ENCODE assay signal across 15 mouse cellular contexts in the genomic region with DNA sequence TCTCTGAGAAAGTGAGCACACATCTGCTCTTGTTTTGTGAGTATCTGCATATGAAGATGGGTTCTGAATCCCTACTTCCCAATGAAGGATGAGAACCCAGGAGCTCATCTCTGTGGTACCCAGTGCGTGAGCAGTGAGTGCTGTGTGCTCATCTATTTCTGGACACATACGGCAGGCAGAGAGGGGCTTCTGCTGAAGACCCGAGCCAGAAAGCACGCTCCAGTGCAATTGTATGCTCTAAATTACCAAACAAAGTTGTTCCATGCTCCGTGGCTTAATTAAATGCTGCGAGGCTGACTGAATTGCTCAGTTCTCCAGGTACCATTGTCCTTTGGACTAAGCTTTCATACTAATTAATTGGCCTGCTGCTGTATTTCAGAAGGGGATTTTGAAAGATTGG.
DNase-seq lines count a peak whose midpoint lies in the region; ATAC-seq and TF ChIP-seq lines count a peak whose summit lies in the region.
"Had no signal": no experiment of that assay in that cellular context is flagged by ENCODE, and none has a peak within 500 bp of the region (broad histone marks: within the 10 kb centered on the region; RNA-seq: fewer than 3 reads in every experiment).

No protein-coding gene starts in this region.

- WGBS in forebrain, embryonic 14.5 days: under 1% methylated on average over 6 of the region's 6 CpGs
- 18% methylated on average over 6 of the region's 6 CpGs for WGBS in hindbrain, postnatal 0 days
- WGBS in neural tube, embryonic 13.5 days: 29% methylated on average over 6 of the region's 6 CpGs
- 69% methylated on average over 6 of the region's 6 CpGs for WGBS in kidney, embryonic 15.5 days

- no peak overlapping the region for H3K4me2 ChIP-seq in forebrain, embryonic 14.5 days (ENCODE audit: low read length)
- no peak overlapping the region for H3K4me2 ChIP-seq in hindbrain, postnatal 0 days (ENCODE audit: low read depth, low read length)
- no peak overlapping the region for H3K4me2 ChIP-seq in neural tube, embryonic 13.5 days
- H3K4me2 ChIP-seq in kidney, embryonic 15.5 days: no peak overlapping the region
- H3K4me2 ChIP-seq: limb, embryonic 13.5 days; liver, embryonic 15.5 days had no signal

- H3K27me3 ChIP-seq in forebrain, embryonic 14.5 days (replicated peaks; ENCODE audit: control insufficient read depth, insufficient read depth, low read length): no peaks in the 10 kb centered on the region
- no peaks in the 10 kb centered on the region for H3K27me3 ChIP-seq in hindbrain, postnatal 0 days (ENCODE audit: insufficient read depth, low read length)
- H3K27me3 ChIP-seq in neural tube, embryonic 13.5 days: no peaks in the 10 kb centered on the region
- H3K27me3 ChIP-seq in kidney, embryonic 15.5 days: no peaks in the 10 kb centered on the region
- H3K27me3 ChIP-seq: limb, embryonic 13.5 days; liver, embryonic 15.5 days had no signal

- H3K9ac ChIP-seq in forebrain, embryonic 14.5 days (ENCODE audit: low read length): no peak overlapping the region
- H3K9ac ChIP-seq in hindbrain, postnatal 0 days (replicated peaks; ENCODE audit: low read length): no peak overlapping the region
- H3K9ac ChIP-seq in neural tube, embryonic 13.5 days: no peak overlapping the region
- H3K9ac ChIP-seq in kidney, embryonic 15.5 days: no peak overlapping the region
- H3K9ac ChIP-seq: limb, embryonic 13.5 days; liver, embryonic 15.5 days had no signal

- H3K9me3 ChIP-seq in forebrain, embryonic 14.5 days (replicated peaks; ENCODE audit: control insufficient read depth, low read length): no peaks in the 10 kb centered on the region
- H3K9me3 ChIP-seq in hindbrain, postnatal 0 days (ENCODE audit: low read length): no peaks in the 10 kb centered on the region
- H3K9me3 ChIP-seq in neural tube, embryonic 13.5 days: no peaks in the 10 kb centered on the region
- H3K9me3 ChIP-seq in kidney, embryonic 15.5 days (replicated peaks): no peaks in the 10 kb centered on the region
- H3K9me3 ChIP-seq: limb, embryonic 13.5 days; liver, embryonic 15.5 days had no signal

- H3K27ac ChIP-seq in forebrain, embryonic 14.5 days (ENCODE audit: low read depth, low read length): peak overlapping the region; percentile 70
- H3K27ac ChIP-seq in hindbrain, postnatal 0 days: peak overlapping the region; percentile 61
- 0 out of 2 replicates have a peak overlapping the region, but pooled peaks have one; percentile 46 for H3K27ac ChIP-seq in neural tube, embryonic 13.5 days (replicated peaks)
- no peak overlapping the region for H3K27ac ChIP-seq in kidney, embryonic 15.5 days
- H3K27ac ChIP-seq: kidney, postnatal 0 days; limb, embryonic 13.5 days; liver, embryonic 15.5 days had no signal

- TF ChIP-seq CTCF in hindbrain, postnatal 0 days (IDR thresholded peaks at IDR 0.05; ENCODE audit: low read depth): no peak

- ATAC-seq in forebrain, embryonic 14.5 days: peak; percentile 69
- ATAC-seq in hindbrain, postnatal 0 days: peak; percentile 57
- ATAC-seq in neural tube, embryonic 13.5 days (ENCODE audit: low read depth): 0 out of 2 replicates have a peak, but pooled peaks have one; percentile 68
- no peak for ATAC-seq in kidney, embryonic 15.5 days (replicated peaks; ENCODE audit: low FRiP score)
- ATAC-seq: activated CD4-positive, CD25-positive, alpha-beta regulatory T cell, adult 4 months had no signal

- no peaks in the 10 kb centered on the region for H3K36me3 ChIP-seq in forebrain, embryonic 14.5 days (ENCODE audit: control insufficient read depth, insufficient read depth, low read length)
- H3K36me3 ChIP-seq in hindbrain, postnatal 0 days (ENCODE audit: insufficient read depth, low read length): no peaks in the 10 kb centered on the region
- no peaks in the 10 kb centered on the region for H3K36me3 ChIP-seq in neural tube, embryonic 13.5 days
- H3K36me3 ChIP-seq in kidney, embryonic 15.5 days: no peaks in the 10 kb centered on the region
- H3K36me3 ChIP-seq: limb, embryonic 13.5 days; liver, embryonic 15.5 days had no signal

- H3K4me3 ChIP-seq in forebrain, embryonic 14.5 days (ENCODE audit: low read depth, low read length): no peak overlapping the region
- H3K4me3 ChIP-seq in hindbrain, postnatal 0 days (ENCODE audit: low read length): no peak overlapping the region
- no peak overlapping the region for H3K4me3 ChIP-seq in neural tube, embryonic 13.5 days
- no peak overlapping the region for H3K4me3 ChIP-seq in kidney, embryonic 15.5 days (replicated peaks)
- H3K4me3 ChIP-seq: limb, embryonic 13.5 days; liver, embryonic 15.5 days had no signal

- peaks cover 14% of the 10 kb centered on the region; the same call in 1 of the 2 replicates for H3K4me1 ChIP-seq in forebrain, embryonic 14.5 days (ENCODE audit: control insufficient read depth, insufficient read depth, low read length)
- H3K4me1 ChIP-seq in hindbrain, postnatal 0 days (ENCODE audit: insufficient read depth, low read length): peaks cover 11% of the 10 kb centered on the region
- peaks cover 28% of the 10 kb centered on the region for H3K4me1 ChIP-seq in neural tube, embryonic 13.5 days (replicated peaks)
- H3K4me1 ChIP-seq in kidney, embryonic 15.5 days: no peaks in the 10 kb centered on the region
- H3K4me1 ChIP-seq: liver, embryonic 15.5 days had no signal

- DNase-seq in cerebellum, postnatal 10 days: peak; percentile 20 to 25
- DNase-seq in cerebellum, adult 8-10 months: no peak
- peak; percentile 81 for DNase-seq in forebrain, embryonic 14.5 days (ENCODE audit: low spot score)
- DNase-seq in hindbrain, postnatal 0 days (ENCODE audit: low spot score): peak; percentile 46
- DNase-seq in thymus, postnatal 4 days: no peak
- DNase-seq in kidney, postnatal 14 days: no peak
- DNase-seq: gastrocnemius, postnatal 14 days; lung, postnatal 10 days; right cerebral cortex, postnatal 14 days had no signal

Comparison
In these comparisons a context has a peak if more than half of its experiments do, and no peak if none do; other contexts are left out.
1. DNase-seq: peak in cerebellum, postnatal 10 days (2 of 2), forebrain, embryonic 14.5 days (single experiment) and hindbrain, postnatal 0 days (single experiment); none in cerebellum, adult 8-10 months (single experiment), thymus, postnatal 4 days (single experiment) and kidney, postnatal 14 days (single experiment).